Mouse (Mus musculus) liver, embryonic 18 days (tissue): ENCODE results near the gene B3gntl1. TPM values are rescaled to one million over a fixed set of nuclear protein-coding genes. Genes with fewer than 3 reads are reported as not detected.

Experiments
- polyA plus RNA-seq: library from polyadenylated mRNA; depleted of rRNA; stranded (reverse); fragments of >200 nt; gene quantifications from 2 replicates; pipeline ENCODE4 v1.2.3, GENCODE M21; 2012; rRNA removed

The B3gntl1 gene
- polyA plus RNA-seq, result 1.9 and 2.0 TPM in 2 replicates

GRCm38 (mm10) chr11:121672990-121673572, at the start of gene B3gntl1:
B3gntl1 (minus strand) TSS chr11:121673153.

GRCm38 (mm10) chr11:121701244-121701643, 28.3 kb upstream of the B3gntl1 start, which contains the start of gene Metrnl:
Metrnl (plus strand) TSS chr11:121701544.

Other genes with a start within 250 kb of the B3gntl1 start
- gene Fn3k, start 238.2 kb downstream of the B3gntl1 start, polyA plus RNA-seq, result 10.9 and 11.1 TPM in 2 replicates
- 21.4 and 22.0 TPM in 2 replicates for gene Tbcd, start 221.2 kb downstream of the B3gntl1 start, polyA plus RNA-seq
- gene Zfp750, start 153.8 kb downstream of the B3gntl1 start, polyA plus RNA-seq, result 1.6 and 1.9 TPM in 2 replicates
- gene Metrnl, start 28.4 kb upstream of the B3gntl1 start, polyA plus RNA-seq, result 5.0 and 5.5 TPM in 2 replicates
- gene Ptchd3, start 157.1 kb upstream of the B3gntl1 start, polyA plus RNA-seq, result not detected in 2 replicates